Mouse (Mus musculus) cerebral cortex, adult 2 months (tissue): ENCODE data around the gene Arvcf.

Experiments used
- WGBS: fragments of 180-500 bp; shearing (Covaris S2); methylation state at CpG from one replicate; pipeline ENCODE4 v1.1.7; 2018; 5-methylcytosine and 5-hydroxymethylcytosine counted together

Arvcf gene

DNA sequence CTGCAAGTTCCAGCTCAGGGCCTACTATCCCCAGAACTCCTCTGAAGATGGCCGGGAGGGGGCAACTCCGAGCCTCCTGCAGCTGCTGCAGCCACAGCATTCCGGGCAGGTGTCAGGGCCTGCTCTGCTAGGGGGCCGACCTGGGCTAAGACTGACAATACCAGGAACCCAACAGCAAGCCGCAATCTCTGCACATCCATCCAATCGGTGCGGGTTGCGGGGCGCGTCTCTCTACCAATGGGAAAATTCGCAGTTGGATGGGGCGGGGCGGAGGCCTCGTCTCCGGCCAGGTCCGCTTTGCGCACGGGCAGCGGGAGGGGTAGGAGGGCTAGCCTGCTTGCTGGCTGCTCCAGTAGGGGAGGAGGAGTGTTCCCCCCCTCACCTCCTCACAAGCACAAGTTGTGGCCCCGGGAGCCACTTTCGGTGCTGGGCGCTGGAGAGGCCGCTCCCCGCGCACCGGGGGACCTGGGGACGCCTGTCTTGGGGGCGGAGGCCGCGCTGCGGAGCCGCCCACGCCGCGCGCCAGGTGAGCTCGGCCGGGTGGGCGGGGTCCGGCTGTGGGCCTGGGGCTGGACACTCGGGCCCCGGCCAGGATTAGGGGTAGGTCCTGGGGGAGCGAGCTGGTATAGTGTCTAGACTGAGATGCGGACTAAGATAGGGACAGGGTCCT, at the start of gene Arvcf, which contains the start of gene Tango2:
Gene Arvcf, plus strand, starts transcription at position 252 of the 670 bp plus-strand sequence.
Gene Tango2, minus strand, starts transcription at position 173 of the 670 bp plus-strand sequence.
- under 1% methylated on average over 44 of the region's 44 CpGs for WGBS

DNA sequence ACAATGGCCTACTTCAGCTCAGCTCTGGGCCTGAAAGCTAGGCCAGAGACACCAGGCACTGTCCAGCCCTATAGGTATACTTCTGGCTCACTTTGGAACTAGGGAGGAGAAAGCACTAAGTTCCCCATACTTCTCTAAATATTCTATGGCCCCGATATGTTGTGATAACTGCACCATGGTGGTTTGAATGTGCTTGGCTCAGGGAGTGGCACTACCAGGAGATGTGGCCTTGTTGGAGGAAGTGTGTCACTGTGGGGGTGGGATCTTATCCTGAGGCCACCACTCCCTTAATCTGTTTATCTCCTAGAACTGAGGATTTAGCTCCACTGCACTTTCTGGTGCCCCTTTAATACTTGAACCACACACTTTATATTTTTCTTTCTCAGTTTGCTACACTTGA, 39.8 kb upstream of the Arvcf start:
- WGBS, result 77% methylated on average over 1 of the region's 1 CpGs

DNA sequence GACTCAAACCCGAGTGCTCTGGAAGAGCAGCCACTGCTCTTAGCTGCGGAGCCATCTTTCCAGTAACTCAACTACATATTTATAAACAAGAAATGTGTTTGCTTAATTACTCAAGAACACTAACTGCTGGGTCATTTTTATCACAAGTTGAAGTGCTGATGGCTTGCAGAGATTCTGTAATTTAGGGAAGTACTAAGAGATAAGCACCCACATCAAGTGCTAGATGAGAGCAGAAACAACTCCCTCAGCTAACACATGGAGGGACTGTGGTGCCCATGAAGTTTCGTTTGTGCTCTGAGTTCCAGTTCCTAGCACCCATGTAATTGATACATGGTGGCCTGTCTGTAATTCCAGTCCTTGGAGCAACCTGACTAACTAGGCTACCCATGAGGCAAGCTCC, 29.0 kb upstream of the Arvcf start:
- 82% methylated on average over 3 of the region's 3 CpGs for WGBS

DNA sequence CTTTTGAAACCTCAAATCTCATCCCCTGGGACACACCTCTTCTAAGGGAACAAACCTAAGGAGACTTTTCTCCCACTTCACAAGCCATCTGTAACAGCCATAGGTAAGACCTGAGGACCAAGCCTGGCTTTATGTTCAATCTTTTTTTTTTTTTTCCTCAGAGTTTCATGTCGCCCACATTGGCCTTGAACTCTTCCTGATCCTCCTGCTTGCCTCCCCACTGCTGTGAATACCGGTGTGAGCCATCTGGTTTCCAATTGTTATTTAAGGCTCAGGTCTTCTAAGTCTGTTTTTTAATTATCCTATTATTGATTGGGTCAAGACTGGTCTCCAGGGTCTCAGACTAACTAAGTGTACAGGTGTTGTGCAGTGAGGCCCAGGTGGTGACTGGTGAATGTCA, 26.5 kb upstream of the Arvcf start:
- 70% methylated on average over 2 of the region's 2 CpGs for WGBS

DNA sequence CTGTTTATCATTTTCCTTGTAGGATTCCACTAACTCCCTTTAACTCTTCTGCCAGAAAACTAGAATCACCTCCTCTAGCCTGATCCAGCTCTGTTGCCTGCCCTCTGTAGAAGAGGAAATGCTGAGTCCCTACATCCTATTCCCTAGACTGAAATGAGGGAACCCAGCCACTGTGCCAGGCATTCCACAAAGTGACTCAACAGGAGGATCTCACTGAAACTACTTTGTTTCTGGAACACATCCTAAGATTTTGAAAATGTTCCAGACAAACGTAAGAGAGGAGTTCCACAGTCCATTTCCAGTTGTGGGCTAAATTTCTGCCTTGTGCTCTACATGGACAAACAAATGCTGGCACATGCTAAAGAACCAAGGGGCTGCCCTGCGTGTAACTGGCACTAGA, 24.5 kb upstream of the Arvcf start:
- 43% methylated on average over 2 of the region's 2 CpGs for WGBS

DNA sequence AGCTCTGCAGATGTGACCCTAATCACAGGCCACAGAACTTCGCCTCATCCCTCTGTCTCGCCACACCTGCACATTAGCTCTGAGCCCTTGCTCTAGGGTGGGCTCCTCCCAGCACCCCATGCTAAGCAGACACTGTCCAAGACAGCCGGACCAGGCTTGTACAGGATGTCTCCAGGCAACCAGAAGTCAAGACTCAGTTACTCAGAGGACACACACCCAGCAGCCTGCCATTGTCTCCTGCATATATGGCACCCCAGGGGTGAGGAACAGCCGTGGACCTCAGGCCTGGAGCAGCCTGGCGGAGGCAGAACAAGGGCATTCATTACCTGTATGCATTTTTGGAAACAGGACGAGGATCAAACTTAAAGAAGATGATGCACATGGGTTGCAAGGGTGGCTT, 24.0 kb upstream of the Arvcf start:
- 88% methylated on average over 6 of the region's 6 CpGs for WGBS

DNA sequence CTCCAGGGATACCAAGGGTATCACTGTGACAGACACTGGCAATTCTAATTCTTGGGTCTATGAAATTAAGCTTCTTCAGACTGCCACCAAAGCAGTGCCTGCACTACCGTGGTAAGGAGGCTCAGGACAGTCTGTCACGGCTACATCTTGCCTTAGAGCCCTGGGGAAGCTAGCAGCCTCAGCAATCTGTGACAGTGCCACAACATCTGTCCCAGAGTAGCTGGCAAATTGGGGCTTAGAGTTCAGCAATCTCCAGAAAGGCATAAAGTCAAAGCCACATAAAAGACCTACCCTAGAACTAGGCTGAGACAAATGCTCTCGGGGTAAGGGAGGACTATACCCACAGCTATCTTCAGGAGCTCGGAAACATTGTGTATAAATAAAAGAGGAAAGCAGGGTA, 22.2 kb upstream of the Arvcf start:
- 66% methylated on average over 4 of the region's 4 CpGs for WGBS

DNA sequence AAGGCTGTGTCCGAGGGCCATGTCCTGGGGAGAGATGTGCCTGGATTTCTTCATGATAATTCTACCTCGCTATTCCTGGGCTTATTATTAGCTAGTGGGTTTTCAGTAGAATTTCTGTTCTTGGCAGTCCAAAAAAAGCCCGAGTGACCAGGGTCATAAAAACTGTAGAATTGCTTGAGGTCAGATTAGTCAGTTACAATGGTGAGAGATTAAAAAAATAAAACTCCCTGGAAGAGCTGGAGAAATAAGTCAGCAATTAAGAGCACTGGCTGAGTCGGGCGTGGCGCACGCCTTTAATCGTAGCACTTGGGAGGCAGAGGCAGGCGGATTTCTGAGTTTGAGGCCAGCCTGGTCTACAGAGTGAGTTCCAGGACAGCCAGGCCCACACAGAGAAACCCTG, 20.0 kb upstream of the Arvcf start:
- WGBS, result 94% methylated on average over 9 of the region's 9 CpGs

DNA sequence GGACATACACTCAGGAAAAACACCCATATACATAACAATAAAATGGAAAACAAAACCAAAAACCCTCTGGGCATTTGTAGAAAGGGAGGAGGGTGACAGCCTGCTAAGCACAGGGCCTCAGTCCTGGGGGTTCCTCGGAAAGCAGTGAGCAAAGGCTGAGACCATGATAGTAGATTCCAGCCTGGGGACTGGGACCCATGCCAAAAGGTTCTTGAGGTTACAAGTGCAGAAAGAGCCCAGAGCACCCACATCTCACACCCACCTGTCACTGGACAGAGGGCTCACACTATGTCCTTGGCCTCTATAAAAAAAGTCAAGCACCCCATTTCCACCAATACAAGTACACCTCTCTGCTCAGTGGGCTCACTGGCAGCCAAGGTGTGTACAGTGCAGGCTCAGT, 19.5 kb upstream of the Arvcf start:
- 68% methylated on average over 1 of the region's 1 CpGs for WGBS

DNA sequence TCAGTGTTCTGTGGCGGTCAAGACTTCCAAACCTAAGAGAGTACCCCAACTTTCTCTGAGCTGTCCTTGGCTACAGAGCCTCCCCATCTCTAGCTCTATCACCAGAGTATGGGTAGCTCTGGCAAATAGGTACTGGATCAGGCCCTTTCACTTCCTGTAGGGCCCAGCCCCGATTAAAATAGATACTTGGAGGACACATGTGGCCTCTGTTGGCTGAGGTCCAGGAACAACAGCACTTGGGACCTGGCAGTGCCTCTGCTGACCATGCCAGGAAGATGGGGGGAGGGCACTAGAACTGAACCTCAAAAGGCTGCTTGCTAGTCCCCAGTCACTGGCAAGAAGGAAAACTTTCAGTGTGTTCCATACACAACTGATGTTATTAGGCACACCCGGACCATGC, 14.0 kb upstream of the Arvcf start:
- 70% methylated on average over 3 of the region's 3 CpGs for WGBS

DNA sequence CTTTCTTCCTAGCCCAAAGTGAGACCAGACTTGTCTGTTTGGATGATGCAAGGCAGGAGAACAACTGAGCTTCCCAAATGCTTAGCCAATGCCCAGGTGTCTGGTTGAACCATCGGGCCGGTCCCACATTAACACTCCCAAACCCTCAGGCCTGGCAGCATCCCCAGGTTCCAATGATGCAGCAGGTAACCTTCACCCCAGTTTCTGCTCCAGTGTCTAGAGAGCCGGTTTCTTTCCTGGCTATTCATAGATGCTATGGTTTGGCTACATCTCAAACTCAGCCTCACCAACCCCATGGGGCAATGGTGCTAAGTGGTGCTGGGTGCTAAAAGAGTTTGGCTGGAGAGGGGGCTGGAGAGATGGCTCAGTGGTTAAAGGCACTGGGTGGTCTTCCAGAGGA, 12.0 kb upstream of the Arvcf start:
- 83% methylated on average over 3 of the region's 3 CpGs for WGBS

DNA sequence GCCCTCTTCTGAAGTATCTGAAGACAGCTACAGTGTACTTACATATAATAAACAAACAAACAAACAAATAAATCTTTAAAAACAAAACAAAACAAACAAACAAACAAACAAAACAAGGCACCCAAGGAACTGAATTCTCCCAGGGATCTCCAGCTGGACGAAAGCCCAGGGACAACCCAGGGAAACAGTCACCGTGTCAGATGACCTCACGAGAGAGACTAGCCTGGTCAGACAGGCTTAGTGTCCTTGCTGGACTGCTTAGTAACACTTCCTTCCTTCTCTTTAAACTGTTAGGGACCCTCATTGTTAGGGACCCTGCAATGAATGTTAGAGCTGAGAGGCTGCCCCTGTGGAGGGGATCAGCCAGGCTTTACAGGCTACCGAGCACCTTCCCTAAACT, 10.7 kb upstream of the Arvcf start:
- 83% methylated on average over 4 of the region's 4 CpGs for WGBS

DNA sequence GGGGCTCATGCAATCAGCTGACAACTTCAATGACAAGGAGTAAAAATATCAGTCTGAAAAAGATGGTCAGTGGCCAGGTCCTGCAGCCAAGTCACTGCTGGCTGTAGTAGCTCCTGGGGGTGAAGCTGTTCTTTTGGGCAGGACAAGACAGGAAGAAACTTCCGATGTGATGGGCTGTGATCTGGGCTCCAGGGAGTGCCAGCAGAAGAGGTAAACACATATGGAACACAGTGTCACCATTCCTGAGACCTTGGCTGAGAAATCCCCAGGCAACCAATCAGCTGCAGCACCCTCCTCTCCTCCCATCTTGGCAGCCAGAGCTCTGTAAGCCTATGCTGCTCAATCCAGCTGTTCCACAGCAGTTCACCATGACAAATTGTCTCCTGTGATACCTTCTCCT, 8.1 kb upstream of the Arvcf start:
- 29% methylated on average over 1 of the region's 1 CpGs for WGBS

DNA sequence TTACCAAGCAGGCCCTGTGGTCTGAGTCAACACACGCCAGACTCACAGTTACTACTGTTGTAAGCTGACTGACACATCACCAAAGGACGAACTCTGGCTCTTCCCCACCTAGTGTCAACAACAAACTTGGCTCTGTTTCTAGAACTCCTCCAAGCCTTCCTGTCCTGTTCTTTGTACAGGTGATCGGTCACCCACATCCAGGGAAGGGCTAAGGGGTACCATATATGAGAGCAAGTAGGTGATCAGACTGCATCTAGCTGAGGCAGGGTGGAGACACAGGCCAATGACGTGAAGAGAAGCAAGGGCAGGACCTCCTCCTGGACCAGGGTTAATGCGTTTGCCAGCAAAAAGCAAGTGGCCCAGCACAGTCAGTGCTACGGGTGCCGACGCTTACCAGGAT, 6.4 kb upstream of the Arvcf start:
- WGBS, result 90% methylated on average over 8 of the region's 8 CpGs

DNA sequence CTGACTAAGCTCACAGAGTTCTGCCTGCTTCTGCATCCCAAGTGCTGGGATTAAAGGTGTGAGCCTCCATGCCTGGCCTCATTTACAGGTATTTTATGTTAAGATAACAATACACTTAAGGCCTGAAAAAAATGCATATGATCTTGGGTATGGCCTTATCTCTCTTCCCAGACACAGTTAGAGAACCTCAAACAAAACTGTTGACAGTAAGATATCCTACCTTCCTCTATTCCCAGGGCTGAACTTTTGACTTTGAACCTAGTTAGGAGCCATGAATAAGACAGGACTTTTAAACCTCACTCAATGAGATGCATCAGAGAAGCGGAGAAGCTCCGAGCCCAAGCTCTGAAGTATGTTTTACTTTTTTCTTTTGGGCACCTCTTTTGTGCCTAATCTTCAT, 5.9 kb upstream of the Arvcf start:
- WGBS, result 77% methylated on average over 2 of the region's 2 CpGs

DNA sequence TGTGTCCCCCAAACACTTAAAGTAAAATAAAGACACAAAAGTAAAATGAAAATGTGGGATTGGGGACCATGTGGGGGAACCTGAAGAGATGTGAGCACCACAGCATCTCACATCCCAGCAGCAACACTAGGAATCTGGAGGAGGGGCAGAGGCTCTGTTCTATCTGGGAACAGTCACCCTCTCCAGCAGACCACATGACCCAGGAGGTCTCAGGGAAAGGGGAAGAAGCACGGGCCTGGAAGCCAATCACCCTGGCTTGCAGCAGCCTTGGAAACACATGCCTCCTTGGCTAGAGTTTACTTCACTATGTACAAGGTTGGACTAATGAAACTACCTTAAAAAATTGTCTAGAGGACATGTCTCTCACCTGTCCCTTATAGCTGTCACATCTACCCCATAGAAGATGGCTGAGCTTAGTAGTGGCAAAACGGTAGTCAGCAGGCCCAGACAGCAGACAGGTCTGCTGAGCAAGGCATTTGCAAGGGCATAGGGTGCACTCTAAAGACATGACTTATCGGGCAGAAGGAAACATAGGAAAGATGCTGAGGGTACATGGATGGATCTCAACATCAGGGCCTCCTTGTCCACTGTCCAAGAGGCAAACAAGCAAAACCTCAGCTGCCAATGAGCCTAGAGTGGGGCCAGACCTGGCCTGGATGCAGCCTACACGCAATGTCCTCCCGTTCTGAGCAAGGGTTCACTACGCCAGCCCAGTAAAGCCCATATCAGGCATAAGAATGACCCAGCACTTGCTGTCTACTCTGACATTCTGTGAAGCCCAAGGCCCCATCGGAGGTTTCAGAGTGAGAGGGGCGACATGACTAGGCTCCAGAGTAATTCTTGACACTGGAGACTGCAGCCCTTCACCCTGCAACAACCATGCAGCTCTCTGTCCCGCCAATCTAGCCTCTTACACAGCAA, 5.1 kb upstream of the Arvcf start:
- WGBS, result 14% methylated on average over 9 of the region's 9 CpGs

DNA sequence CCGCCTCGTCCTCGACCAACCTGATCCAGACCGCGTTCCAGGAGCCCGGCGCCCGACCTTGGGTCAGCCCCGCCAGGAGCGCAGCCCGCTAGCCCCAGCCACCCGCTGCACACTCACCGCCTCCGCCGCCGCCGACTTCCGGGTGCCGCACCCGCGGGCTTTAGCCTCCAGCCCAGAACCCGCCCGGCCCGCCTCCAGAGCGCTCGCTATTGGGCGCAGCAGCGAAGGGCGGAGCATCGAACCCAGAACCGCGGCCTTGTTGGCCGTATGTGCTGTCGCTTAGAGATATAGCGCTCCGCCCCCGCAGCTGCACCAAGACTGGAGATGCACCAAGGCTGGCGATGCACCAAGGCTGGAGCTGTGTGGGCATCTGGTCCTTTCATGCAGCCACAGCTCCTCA, 4.2 kb upstream of the Arvcf start:
- under 1% methylated on average over 38 of the region's 38 CpGs for WGBS

DNA sequence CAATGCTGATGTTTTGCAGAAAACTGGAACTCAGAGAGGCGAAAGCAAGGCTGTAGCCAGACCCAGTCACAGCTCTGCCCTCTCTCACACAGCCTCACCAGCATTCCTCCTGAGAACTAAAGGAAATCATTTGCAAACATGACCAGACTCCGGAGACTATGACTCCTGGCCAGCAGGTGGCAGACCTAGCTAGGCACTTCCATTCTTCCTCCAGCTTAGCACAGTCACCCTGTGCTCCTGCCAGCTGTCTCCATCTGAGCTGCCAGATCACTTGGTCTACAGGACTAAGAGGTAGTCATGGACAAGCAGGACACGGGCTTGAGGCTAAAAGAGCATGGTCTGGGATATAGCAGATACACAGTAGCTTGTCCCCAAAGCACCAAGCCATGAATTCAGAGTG, 2.7 kb upstream of the Arvcf start:
- WGBS, result 3% methylated on average over 3 of the region's 3 CpGs

DNA sequence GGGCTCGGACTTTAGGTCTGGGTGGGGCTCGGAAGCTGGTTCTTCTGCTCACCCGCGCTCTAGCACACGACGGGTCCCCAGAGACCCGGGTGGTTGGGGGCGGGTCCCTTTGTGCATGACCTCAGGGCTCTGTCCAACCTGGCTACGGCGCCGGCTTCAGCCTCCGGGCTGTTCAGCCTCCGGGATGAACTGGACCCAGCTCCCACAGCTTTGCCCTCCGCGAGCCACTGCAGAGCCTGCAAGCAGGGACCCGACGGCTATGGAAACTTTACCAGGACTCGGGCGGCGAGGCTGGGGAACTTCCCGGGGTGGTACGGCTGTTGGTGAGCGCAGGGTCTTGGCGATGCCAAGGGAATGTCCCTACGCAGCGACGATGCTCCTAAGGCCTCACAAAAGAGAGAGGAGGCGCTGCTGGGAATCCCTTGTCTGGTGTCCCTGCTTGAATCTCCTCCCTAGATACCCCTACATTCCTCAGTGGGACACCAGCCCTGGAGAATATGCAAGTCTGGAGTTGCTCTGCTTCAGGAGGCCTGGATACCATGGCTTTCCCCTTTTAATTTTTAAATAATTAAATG, 706 bp downstream of the Arvcf start:
- WGBS, result under 1% methylated on average over 28 of the region's 28 CpGs

DNA sequence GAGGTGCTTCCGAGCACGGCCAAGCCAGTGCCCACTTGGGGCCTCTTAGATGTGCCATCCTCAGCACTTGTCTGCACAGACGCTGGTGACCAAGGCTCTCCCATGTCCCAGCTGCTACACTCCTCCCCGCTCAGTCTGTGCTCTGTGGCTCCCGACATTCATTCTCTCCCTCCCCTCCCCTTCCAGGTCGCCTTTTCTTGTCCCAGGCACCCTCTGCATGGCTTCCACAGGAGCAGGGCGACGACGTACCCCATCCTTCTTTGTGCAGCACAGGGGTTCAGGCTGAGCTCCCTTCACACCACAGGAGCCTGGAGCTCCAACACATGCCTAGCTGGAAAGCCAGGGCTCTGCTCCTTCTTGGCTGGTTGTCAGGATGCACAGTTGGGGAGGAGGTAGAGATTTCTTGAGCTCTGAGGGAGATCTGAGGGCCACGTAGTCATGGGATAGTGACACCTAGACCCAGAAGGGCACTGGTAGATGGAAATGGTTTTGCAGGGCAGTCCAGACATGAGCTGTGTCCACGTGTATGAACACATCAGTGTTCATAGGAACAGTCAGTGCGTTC, 1.9 kb downstream of the Arvcf start:
- WGBS, result 65% methylated on average over 12 of the region's 12 CpGs

DNA sequence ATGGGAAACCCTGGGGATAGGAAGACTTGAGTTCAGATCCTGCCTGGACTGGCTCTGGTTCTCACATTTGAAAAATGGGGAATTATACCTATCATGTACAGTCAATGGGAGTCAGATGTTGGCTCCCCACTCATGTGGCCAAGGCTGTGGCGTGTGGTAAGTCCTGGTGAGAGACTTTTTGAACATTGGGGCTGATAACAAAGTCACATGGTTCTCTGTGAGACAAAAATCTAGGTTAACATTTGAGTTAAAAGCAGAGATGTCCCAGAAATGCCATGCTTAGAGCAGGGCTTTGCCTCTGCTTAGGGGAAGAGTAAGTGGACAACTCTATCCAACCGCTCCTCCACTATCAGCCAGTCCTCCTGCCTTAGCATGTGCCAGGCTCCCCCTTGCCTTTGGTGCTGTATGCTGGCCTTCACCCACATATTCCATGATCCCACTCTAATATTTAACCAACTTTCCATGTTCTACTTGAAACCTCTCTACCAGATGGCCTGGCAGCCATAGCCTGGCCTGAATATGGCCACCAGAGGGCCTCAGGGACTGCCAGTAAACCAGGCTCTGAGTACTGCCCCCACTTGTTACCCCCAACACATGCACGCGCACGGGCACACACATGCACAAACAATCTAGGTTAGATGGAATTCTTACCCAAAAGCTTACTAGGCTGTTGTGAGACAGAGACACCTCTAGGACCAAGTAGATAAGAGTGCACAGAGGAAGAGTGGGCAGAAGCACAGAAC, 3.5 kb downstream of the Arvcf start:
- 52% methylated on average over 5 of the region's 5 CpGs for WGBS

DNA sequence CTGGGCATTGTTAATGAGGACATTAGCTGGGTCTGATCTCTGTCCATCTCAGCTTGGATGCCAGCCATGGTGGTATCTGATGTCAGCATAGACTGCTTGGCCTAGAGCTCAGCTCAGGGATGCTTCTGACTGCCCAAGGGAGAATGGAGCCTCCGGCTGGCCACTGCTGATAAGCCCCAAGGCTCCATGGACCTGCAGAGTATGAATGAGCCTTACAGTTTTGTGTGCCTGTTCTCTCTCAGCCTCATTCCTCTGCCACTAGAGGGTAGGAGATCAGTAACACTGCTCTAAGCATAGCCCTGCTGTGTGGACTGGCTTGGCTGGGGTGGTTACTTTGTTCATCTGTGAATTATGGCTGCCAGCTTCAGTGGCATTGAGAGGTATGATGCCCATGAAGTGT, 5.1 kb downstream of the Arvcf start:
- 90% methylated on average over 1 of the region's 1 CpGs for WGBS
